Mouse (Mus musculus) Muller cell, postnatal 12 days (primary cell): ENCODE data around the gene 2900011O08Rik.
A peak's percentile ranks its signal among the peaks of the same experiment; 100 is the strongest.
"Not testable (repeated sequence)": the region's sequence is repeated elsewhere in the genome, so short reads cannot be mapped to it uniquely, and the experiment has no call there.

Experiments used
- DNase-seq: peaks from one replicate; pipeline ENCODE4 v3.0.0-alpha.2; 2015; ENCODE audit errors: inconsistent ontology term

The 2900011O08Rik gene

GRCm38 (mm10) chr16:14059869-14060268 lies 73.5 kb downstream of the 2900011O08Rik start:
- no peak for DNase-seq

DNA sequence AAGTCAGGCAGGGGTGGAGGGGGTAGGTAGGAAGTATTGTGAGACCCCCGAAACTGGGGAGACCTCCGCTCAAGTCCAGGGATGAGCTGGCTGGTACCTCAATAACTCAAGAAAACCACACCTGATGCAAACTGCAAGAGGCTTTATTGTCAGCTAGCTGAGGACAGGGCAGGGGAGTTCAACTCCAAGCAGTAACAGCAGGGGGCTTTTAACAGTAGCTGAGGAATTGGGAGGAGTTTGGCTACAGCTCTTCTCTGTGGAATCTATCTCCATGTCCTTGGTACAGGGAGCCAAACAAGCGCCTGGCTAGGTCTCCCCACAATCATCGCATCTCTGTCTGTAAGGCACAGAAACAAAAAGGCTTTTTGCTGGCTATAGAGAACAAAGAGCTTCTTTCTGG lies 80.2 kb downstream of the 2900011O08Rik start:
- not testable (repeated sequence) for DNase-seq

DNA sequence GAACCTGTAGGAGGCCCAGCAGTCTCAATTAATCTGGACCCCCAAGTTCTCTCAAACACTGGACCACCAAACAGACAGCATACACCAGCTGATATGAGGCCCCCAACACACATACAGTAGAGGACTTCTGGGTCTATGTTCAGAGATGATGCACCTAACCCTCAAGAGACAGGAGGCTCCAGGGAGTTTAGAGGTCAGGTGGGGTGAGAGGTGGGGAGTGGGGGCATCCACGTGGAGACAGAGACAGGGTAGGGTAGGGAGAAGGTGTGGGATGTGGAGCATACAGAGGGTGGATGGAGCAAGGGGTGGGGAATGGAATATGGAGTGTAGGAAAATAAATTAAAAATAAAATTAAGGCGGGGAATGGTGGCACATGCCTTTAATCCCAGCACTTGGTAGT lies 82.3 kb downstream of the 2900011O08Rik start:
- DNase-seq = not testable (repeated sequence)

- no peak for DNase-seq
Measured at GRCm38 (mm10) chr16:14070471-14071169, 84.2 kb downstream of the 2900011O08Rik start.

DNA sequence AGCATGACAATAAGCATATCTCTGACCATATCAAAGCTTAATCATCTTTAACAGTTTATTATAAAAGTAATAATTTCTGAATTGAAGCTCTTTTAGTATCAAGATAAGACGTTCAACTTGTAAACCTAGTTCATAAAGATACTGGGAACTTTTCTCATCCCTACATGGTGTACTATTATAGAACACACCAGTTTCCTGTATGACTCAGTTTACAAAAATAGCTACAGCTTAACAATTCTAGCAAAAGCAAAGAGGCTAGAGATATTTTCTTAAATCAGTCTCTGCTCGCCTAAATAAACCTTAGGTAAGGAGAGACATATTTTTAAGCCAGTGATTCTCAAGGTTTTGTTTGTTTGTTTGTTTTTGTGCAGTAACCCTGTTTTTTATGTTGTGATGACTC lies 96.5 kb downstream of the 2900011O08Rik start:
- no peak for DNase-seq

GRCm38 (mm10) chr16:14088249-14088648 lies 101.8 kb downstream of the 2900011O08Rik start:
- no peak for DNase-seq

DNA sequence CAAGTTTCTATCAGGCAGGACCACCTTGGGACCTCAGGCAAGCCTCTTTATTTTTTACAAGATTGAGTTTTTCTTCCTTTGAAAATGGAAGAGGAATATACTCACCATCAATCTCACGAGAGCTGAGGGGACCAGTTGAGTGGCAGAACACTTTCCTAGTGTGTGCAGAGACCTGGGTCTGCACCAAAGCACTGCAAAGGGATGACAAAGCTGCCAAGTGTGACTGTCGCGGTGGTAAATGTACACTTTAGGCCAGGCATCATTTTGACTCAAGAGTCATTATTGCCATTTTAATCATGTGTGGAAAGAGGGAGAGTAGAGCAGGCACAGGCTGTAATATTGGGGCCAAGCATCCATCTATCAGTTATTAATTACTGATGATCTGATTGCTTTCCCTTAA lies 102.9 kb downstream of the 2900011O08Rik start:
- DNase-seq = no peak

GRCm38 (mm10) chr16:14091771-14092170 lies 105.4 kb downstream of the 2900011O08Rik start:
- DNase-seq = no peak

GRCm38 (mm10) chr16:14105891-14106290 lies 119.5 kb downstream of the 2900011O08Rik start:
- DNase-seq = no peak

- DNase-seq = no peak
Measured at GRCm38 (mm10) chr16:14109651-14110230, 123.3 kb downstream of the 2900011O08Rik start.

GRCm38 (mm10) chr16:14110922-14111321 lies 124.5 kb downstream of the 2900011O08Rik start:
- peak; percentile 72 for DNase-seq

DNA sequence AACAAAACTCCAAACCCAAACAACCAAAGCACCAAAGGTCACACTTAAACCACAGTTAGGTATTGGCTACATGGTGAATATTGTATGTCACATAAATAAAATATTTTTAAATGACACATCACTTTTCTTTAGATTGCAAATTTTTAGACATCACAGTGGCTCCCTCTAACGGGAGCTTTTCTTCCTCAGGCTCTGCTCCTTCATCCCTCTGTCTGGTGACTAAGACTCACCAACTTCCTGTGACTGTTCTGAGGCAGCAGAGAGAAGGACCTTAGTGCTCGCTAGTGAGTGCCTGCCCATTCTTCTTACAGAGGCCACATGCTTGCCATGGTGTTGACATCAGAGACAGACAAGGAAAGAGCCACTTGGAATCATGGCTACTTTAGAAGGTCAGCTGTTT lies 125.7 kb downstream of the 2900011O08Rik start:
- peak; percentile 11 for DNase-seq

GRCm38 (mm10) chr16:14112742-14113141 lies 126.3 kb downstream of the 2900011O08Rik start:
- no peak for DNase-seq

GRCm38 (mm10) chr16:14117299-14117698 lies 130.9 kb downstream of the 2900011O08Rik start:
- DNase-seq = no peak

- DNase-seq = no peak
Measured at GRCm38 (mm10) chr16:14120941-14121340, 134.5 kb downstream of the 2900011O08Rik start.

GRCm38 (mm10) chr16:14121563-14121962 lies 135.2 kb downstream of the 2900011O08Rik start:
- DNase-seq = no peak

- no peak for DNase-seq
Measured at GRCm38 (mm10) chr16:14122586-14122985, 136.2 kb downstream of the 2900011O08Rik start.

GRCm38 (mm10) chr16:14123901-14124300 lies 137.5 kb downstream of the 2900011O08Rik start:
- DNase-seq = no peak

DNA sequence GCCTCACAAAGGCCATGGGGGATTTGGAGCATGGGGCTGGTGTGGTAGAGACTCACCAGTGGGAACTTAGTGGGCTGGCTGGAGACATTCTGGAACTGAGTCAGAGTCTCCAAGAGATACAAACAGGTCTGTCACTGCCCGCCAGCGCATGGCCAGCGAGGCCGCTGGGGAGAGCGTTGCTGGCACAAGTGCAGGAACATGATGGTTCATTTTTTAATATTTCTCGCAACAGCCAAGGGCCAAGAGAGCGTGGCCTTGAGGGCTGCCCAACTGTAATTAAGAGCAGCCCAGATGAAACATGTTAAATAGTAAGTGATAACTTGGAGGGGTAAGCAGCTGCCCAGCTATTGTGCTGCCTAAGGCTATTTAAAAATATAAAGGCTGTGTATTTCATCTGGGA lies 138.3 kb downstream of the 2900011O08Rik start:
- no peak for DNase-seq

GRCm38 (mm10) chr16:14125253-14125652 lies 138.8 kb downstream of the 2900011O08Rik start:
- no peak for DNase-seq

- DNase-seq = no peak
Measured at GRCm38 (mm10) chr16:14128977-14129376, 142.6 kb downstream of the 2900011O08Rik start.

- no peak for DNase-seq
Measured at GRCm38 (mm10) chr16:14130796-14131195, 144.4 kb downstream of the 2900011O08Rik start.

DNA sequence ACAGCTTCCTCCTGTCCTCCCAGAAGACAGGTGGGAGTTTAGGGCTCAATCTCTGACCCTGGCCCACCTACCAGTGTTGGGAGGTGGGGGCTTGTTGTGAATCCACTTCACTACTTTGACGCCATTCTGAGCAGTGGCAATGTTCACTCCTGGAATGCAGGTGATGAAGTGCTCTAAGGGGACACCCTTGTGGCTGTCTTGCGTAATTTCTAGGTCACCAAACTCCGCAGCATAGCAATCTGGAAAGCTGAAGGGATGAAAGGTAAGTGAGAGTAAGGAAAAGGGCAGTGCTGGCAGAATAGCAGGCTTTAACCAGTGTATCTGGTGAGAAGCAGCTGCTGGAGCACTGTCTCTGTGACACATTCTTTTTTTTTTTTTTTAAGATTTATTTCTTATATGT lies 145.0 kb downstream of the 2900011O08Rik start:
- DNase-seq = no peak
